Mouse (Mus musculus) gastrocnemius, adult 18-20 months (tissue): Measurements from ENCODE around the gene Arhgef7. TPM values are rescaled to one million over a fixed set of nuclear protein-coding genes. Genes with fewer than 3 reads are reported as not detected.

Experiments used
- DNase-seq: peaks from one replicate; pipeline ENCODE4 v3.0.0; 2021; ENCODE audit warnings: low spot score
- total RNA-seq, 2 experiments: library from RNA; stranded (reverse); gene quantifications; 2 replicates each; pipeline ENCODE4 v1.2.3; 2021

Gene Arhgef7
- total RNA-seq, 2 experiments from 2014 or later: 31.3 to 32.0 TPM

- DNase-seq: no peak
These were observed 69.6 kb downstream of the Arhgef7 start for GRCm38 (mm10) chr8:11797128-11797527.

- no peak for DNase-seq
These were observed 70.4 kb downstream of the Arhgef7 start for GRCm38 (mm10) chr8:11797729-11798479.

- DNase-seq: no peak
These were observed 71.0 kb downstream of the Arhgef7 start for GRCm38 (mm10) chr8:11798480-11798867.

- DNase-seq: no peak
These were observed 71.6 kb downstream of the Arhgef7 start for GRCm38 (mm10) chr8:11799098-11799497.

DNA sequence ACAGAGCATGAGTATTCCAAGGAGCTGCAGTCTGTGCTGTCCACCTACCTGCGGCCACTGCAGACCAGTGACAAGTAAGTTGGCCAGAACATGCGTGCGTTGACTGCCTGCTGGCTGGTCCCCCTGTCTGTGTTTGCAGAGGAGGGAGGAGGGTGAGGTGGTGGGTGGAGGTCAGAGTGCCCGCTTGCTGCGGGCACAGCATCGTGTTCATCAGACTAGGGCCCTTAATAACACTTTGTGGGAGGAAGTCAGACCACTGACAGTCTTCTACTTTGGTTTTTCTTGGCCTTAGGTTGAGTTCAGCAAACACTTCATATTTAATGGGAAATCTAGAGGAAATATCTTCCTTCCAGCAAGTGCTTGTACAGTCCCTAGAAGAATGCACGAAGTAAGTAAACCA, 73.0 kb downstream of the Arhgef7 start:
- DNase-seq: no peak

GRCm38 (mm10) chr8:11801571-11801970, 74.0 kb downstream of the Arhgef7 start:
- DNase-seq: no peak

DNA sequence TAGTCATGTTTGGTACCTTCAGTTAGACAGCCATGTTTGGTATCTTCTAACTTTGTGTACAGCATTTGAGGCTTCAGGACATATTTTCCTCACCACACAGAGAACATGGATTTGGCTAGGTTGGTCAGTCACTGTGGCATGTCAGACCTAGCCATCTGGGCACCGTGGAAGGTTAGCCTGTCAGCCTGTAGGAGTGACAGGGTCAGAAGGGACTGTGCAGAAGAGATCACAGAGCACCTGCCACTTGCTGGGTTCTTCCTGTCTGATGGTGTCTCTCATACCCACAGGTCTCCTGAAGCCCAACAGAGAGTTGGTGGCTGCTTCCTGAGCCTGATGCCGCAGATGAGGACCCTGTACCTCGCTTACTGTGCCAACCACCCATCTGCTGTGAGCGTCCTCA, 77.4 kb downstream of the Arhgef7 start:
- no peak for DNase-seq

- DNase-seq: no peak
These were observed 78.7 kb downstream of the Arhgef7 start for GRCm38 (mm10) chr8:11806252-11806651.

DNA sequence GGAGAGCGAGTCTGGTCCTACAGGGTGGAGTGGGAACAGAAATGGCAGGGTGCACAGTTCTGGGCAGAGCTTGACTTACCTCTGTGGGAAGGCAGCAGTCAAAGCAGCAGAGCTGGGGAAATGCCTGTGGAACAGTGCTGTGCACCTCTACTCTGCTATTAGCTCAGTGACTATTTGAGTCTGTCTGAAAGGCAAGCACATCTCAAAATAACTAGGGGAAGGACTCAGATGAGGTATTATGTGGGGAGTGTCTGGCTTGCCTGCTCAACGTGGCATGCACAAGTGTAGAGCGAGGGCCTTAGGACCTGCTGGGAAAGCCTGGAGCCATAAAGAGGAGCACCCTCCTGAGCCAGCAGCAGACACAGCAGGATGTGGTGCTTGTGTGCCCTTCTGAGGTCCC, 79.8 kb downstream of the Arhgef7 start:
- peak; percentile 36 for DNase-seq

DNA sequence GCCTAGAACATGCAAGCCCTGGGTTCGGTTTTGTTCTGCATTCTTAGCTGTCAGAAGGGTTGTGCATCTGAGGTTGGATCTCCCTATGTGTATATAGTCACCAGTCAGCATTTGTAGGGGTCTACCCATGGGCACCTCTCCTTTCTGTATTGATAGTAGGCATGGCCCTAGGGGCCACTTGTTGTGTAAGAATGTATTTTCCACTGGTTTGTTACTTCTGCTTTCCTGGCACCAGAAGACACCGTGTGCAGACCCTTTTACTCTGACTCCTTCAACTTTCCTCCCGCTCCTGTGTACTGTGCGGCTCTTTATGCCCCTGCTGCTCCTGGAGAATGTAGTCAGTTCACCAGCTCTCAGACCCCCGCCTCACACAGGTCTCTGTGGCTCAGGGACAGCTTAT, 80.5 kb downstream of the Arhgef7 start:
- no peak for DNase-seq

GRCm38 (mm10) chr8:11810426-11810825, 82.9 kb downstream of the Arhgef7 start:
- DNase-seq: no peak

GRCm38 (mm10) chr8:11813801-11814200, 86.3 kb downstream of the Arhgef7 start:
- no peak for DNase-seq

DNA sequence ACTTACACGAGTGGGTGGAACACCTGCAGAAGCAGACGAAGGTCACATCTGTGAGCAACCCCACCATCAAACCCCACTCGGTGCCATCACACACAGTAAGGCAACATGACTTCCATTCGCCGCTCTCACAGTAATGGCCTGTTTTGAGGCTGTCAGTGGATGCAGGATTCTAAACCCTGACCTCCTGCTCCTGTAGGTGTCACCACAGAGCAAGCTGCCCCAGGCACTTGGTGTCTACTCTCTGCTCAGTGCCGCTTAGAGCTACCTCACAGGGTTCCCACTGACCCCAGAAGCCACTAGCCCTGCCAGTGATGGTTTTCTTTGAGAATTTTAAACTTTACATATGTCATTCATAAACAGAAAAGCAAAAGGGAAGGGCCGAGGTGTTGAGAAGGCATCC, 87.7 kb downstream of the Arhgef7 start:
- no peak for DNase-seq

GRCm38 (mm10) chr8:11820136-11820535, 92.6 kb downstream of the Arhgef7 start:
- no peak for DNase-seq

DNA sequence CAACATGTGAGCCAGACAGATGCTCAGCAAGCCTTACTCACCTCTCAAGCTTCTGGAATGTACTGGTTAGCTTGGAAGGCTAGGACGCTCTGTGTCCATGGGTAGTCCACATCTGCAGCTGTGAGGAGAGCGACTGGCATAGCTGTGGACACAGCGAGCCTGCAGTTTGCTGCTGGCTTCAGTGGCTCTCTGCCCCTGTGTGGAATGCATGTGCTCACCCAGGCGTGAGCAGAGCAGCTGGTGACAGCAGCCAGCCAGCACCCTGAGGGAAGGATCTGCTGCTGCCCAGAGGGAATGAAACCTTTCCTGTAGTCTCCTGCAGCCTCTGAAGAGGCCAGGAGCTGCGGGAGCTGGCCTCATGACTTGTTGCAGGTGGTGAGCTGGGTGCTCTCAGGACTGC, 93.0 kb downstream of the Arhgef7 start:
- DNase-seq: no peak

GRCm38 (mm10) chr8:11821451-11822206, 94.1 kb downstream of the Arhgef7 start:
- DNase-seq: no peak

GRCm38 (mm10) chr8:11822550-11823060, 95.1 kb downstream of the Arhgef7 start:
- no peak for DNase-seq

- no peak for DNase-seq
These were observed 98.2 kb downstream of the Arhgef7 start for GRCm38 (mm10) chr8:11825756-11826155.

DNA sequence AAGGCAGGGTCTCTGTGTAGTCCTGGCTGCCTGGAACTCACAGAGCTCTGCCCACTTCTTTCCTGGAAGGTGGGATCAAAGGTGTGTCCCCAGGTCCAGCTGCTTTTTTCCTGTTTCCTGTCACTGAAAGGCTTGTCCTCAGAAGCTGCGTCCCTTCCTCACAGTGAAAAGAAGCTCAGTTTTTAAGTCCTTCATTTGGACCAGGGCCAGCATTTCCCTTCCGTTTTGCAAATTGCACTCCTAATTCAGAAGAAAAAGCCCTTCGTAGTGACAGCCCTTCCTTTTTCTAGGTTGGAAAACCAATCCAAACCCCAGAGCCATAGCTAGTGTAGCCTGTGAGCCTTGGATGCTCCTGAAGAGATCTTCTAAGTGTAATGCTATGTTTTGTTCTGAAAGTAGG, 99.8 kb downstream of the Arhgef7 start:
- no peak for DNase-seq

GRCm38 (mm10) chr8:11830214-11831046, 102.9 kb downstream of the Arhgef7 start:
- no peak for DNase-seq

GRCm38 (mm10) chr8:11831174-11831573, 103.7 kb downstream of the Arhgef7 start:
- no peak for DNase-seq

DNA sequence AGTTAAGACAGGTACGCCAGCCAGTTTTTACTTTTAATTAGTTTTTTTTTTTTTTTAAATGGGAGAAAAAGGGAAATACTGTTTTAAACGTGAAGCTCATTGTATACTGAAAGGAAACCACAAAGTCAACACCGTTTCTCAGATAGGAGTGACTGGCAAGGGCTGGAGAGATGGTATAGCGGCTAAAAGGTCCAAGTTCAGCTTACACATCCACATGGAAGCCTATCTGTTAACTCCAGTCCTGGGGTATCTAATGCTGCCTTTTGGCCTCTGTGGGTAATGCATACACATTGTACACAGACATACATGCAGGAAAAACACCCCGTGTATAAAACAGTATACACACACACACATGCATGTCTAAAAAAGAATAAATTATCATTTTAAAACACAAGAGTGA, 104.4 kb downstream of the Arhgef7 start:
- no peak for DNase-seq
